Comparison of ENCODE assay signal across 22 mouse cellular contexts in the genomic region with DNA sequence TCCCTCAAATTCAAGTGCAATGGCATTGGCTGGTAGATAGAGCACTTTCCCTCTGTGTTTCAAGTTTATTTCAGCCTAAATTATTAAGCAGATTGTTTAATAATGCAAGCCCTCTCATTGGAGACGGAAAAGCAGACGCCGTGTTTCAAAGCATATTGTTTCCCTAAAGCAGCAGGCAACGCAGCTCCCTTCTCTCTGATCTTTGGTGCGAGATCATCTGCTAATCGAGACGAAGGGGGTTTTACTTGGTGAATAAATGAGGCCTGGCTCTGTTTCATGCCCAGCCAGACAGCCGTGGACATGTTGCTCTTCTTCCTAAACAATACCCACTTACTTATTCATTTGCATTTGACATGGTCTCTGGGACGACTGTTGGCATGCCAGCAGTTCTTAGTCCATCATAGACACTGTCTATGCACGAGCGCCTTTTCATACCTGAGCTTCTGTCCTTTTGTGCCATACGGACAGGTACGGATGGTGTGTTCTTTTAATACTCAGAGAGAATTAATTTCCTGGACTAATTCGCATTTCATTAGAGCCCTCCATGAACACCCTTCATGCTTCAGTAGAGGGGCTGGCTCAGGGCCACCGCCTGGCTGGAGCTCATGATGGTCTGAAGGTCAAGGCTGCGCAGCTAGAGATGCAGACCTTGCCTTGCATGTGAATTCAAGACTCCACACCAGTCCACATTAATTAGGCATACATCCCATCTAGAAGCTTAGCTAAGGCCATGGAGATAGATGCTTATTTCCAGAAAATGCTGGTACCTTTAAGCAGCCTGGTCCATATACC.
DNase-seq lines count a peak whose midpoint lies in the region; ATAC-seq and TF ChIP-seq lines count a peak whose summit lies in the region.
"Had no signal": no experiment of that assay in that cellular context is flagged by ENCODE, and none has a peak within 500 bp of the region (broad histone marks: within the 10 kb centered on the region; RNA-seq: fewer than 3 reads in every experiment).

No protein-coding gene starts in this region.

- no peak overlapping the region for H3K4me2 ChIP-seq in hindbrain, postnatal 0 days (ENCODE audit: low read depth, low read length)
- H3K4me2 ChIP-seq in midbrain, embryonic 16.5 days (ENCODE audit: low read length): no peak overlapping the region
- H3K4me2 ChIP-seq: embryonic facial prominence, embryonic 15.5 days; forebrain, embryonic 15.5 days; heart, embryonic 13.5 days; intestine, embryonic 15.5 days had no signal

- no peak overlapping the region for H3K9ac ChIP-seq in hindbrain, postnatal 0 days (replicated peaks; ENCODE audit: low read length)
- H3K9ac ChIP-seq in midbrain, embryonic 16.5 days (ENCODE audit: low read depth, low read length): no peak overlapping the region
- H3K9ac ChIP-seq: embryonic facial prominence, embryonic 15.5 days; forebrain, embryonic 15.5 days; heart, embryonic 13.5 days; intestine, embryonic 15.5 days had no signal

- TF ChIP-seq CTCF in hindbrain, postnatal 0 days (IDR thresholded peaks at IDR 0.05; ENCODE audit: low read depth): no peak

- H3K27ac ChIP-seq in hindbrain, postnatal 0 days: no peak overlapping the region
- no peak overlapping the region for H3K27ac ChIP-seq in hindbrain, embryonic 10.5 days
- H3K27ac ChIP-seq in midbrain, embryonic 16.5 days (ENCODE audit: low read length): 0 out of 2 replicates have a peak overlapping the region, but pooled peaks have one; percentile 24
- H3K27ac ChIP-seq in midbrain, embryonic 10.5 days (replicated peaks): no peak overlapping the region
- H3K27ac ChIP-seq: embryonic facial prominence, embryonic 15.5 days; forebrain, embryonic 10.5 days; forebrain, embryonic 15.5 days; heart, adult 2 months; heart, embryonic 13.5 days; intestine, embryonic 15.5 days had no signal

- H3K4me3 ChIP-seq in hindbrain, postnatal 0 days (ENCODE audit: low read length): no peak overlapping the region
- no peak overlapping the region for H3K4me3 ChIP-seq in hindbrain, embryonic 10.5 days
- no peak overlapping the region for H3K4me3 ChIP-seq in midbrain, embryonic 16.5 days (ENCODE audit: low read depth, low read length)
- H3K4me3 ChIP-seq in midbrain, embryonic 10.5 days: no peak overlapping the region
- H3K4me3 ChIP-seq: embryonic facial prominence, embryonic 15.5 days; erythroblast, embryonic 14.5 days; forebrain, embryonic 10.5 days; forebrain, embryonic 15.5 days; heart, adult 2 months; heart, embryonic 13.5 days; intestine, embryonic 15.5 days had no signal

- 0 out of 2 replicates have a peak, but pooled peaks cover 9% of the 10 kb centered on the region for H3K4me1 ChIP-seq in hindbrain, postnatal 0 days (ENCODE audit: insufficient read depth, low read length)
- no peaks in the 10 kb centered on the region for H3K4me1 ChIP-seq in hindbrain, embryonic 10.5 days (replicated peaks)
- H3K4me1 ChIP-seq in midbrain, embryonic 16.5 days (ENCODE audit: control insufficient read depth, insufficient read depth, low read length): peaks cover 5% of the 10 kb centered on the region
- no peaks in the 10 kb centered on the region for H3K4me1 ChIP-seq in midbrain, embryonic 10.5 days
- H3K4me1 ChIP-seq: embryonic facial prominence, embryonic 15.5 days; forebrain, embryonic 10.5 days; heart, embryonic 13.5 days; intestine, embryonic 15.5 days had no signal

- no peaks in the 10 kb centered on the region for H3K9me3 ChIP-seq in hindbrain, postnatal 0 days (ENCODE audit: low read length)
- H3K9me3 ChIP-seq in hindbrain, embryonic 10.5 days: no peaks in the 10 kb centered on the region
- H3K9me3 ChIP-seq in midbrain, embryonic 16.5 days (replicated peaks; ENCODE audit: control insufficient read depth, low read length, poor library complexity, severe bottlenecking): no peaks in the 10 kb centered on the region
- H3K9me3 ChIP-seq in midbrain, embryonic 10.5 days (replicated peaks): no peaks in the 10 kb centered on the region
- H3K9me3 ChIP-seq: embryonic facial prominence, embryonic 15.5 days; forebrain, embryonic 10.5 days; forebrain, embryonic 15.5 days; heart, embryonic 13.5 days; intestine, embryonic 15.5 days had no signal

- no peaks in the 10 kb centered on the region for H3K36me3 ChIP-seq in hindbrain, postnatal 0 days (ENCODE audit: insufficient read depth, low read length)
- no peaks in the 10 kb centered on the region for H3K36me3 ChIP-seq in hindbrain, embryonic 10.5 days
- no peaks in the 10 kb centered on the region for H3K36me3 ChIP-seq in midbrain, embryonic 16.5 days (ENCODE audit: control insufficient read depth, insufficient read depth, low read length)
- no peaks in the 10 kb centered on the region for H3K36me3 ChIP-seq in midbrain, embryonic 10.5 days
- H3K36me3 ChIP-seq: embryonic facial prominence, embryonic 15.5 days; forebrain, embryonic 10.5 days; forebrain, embryonic 15.5 days; heart, embryonic 13.5 days; intestine, embryonic 15.5 days had no signal

- DNase-seq in heart, adult 11 months: peak; percentile 55
- DNase-seq in heart, postnatal 10 days: no peak
- DNase-seq in hindbrain, postnatal 0 days (ENCODE audit: low spot score): peak; percentile 42
- no peak for DNase-seq in hindbrain, embryonic 10.5 days (ENCODE audit: low spot score)
- DNase-seq in midbrain, embryonic 10.5 days (ENCODE audit: low spot score): no peak
- DNase-seq in adrenal gland, adult 8-10 months: no peak
- DNase-seq: adrenal gland, adult 2 months; adrenal gland, postnatal 36 days; cerebellum, adult 11 months; cerebellum, adult 9-11 months; embryo, embryonic 11 days; gastrocnemius, postnatal 10 days; heart, adult 2 months; heart, postnatal 4 days; kidney, adult 18-20 months had no signal

- intact Hi-C loops in heart, postnatal 10 days (cut with DNase I): no loop called here

- 34% methylated on average over 16 of the region's 16 CpGs for WGBS in hindbrain, postnatal 0 days
- 83% methylated on average over 16 of the region's 16 CpGs for WGBS in hindbrain, embryonic 10.5 days
- WGBS in midbrain, embryonic 16.5 days: 44% methylated on average over 16 of the region's 16 CpGs
- 84% methylated on average over 16 of the region's 16 CpGs for WGBS in midbrain, embryonic 10.5 days

- H3K27me3 ChIP-seq in hindbrain, postnatal 0 days (ENCODE audit: insufficient read depth, low read length): no peaks in the 10 kb centered on the region
- H3K27me3 ChIP-seq in hindbrain, embryonic 10.5 days (ENCODE audit: insufficient read depth, poor library complexity, severe bottlenecking): no peaks in the 10 kb centered on the region
- no peaks in the 10 kb centered on the region for H3K27me3 ChIP-seq in midbrain, embryonic 16.5 days (ENCODE audit: control insufficient read depth, insufficient read depth, low read depth, low read length)
- no peaks in the 10 kb centered on the region for H3K27me3 ChIP-seq in midbrain, embryonic 10.5 days (ENCODE audit: low read depth, poor library complexity, severe bottlenecking)
- H3K27me3 ChIP-seq: embryonic facial prominence, embryonic 15.5 days; forebrain, embryonic 15.5 days; heart, embryonic 13.5 days; intestine, embryonic 15.5 days had no signal

- ATAC-seq in hindbrain, postnatal 0 days: no peak
- 0 out of 2 replicates have a peak, but pooled peaks have one; percentile 36 for ATAC-seq in midbrain, embryonic 16.5 days
- ATAC-seq: forebrain, embryonic 15.5 days; intestine, embryonic 15.5 days had no signal

Comparison
In these comparisons a context has a peak if more than half of its experiments do, and no peak if none do; other contexts are left out.
1. DNase-seq: peak in heart, adult 11 months (single experiment) and hindbrain, postnatal 0 days (single experiment); none in heart, postnatal 10 days (0 of 2), hindbrain, embryonic 10.5 days (single experiment), midbrain, embryonic 10.5 days (single experiment) and adrenal gland, adult 8-10 months (single experiment).